Mouse (Mus musculus) layer of hippocampus, adult 11-12 months (tissue): ENCODE data around the gene Pakap.

Experiments used
- DNase-seq: peaks from one replicate; pipeline ENCODE4 v3.0.0; 2022; ENCODE audit warnings: low spot score

Gene Pakap

GRCm38 (mm10) chr4:57625306-57625705, 57.3 kb downstream of the Pakap start:
- DNase-seq, result no peak

GRCm38 (mm10) chr4:57625756-57626155, 57.8 kb downstream of the Pakap start:
- no peak for DNase-seq

- DNase-seq, result no peak
Measured at GRCm38 (mm10) chr4:57626921-57627320, 58.9 kb downstream of the Pakap start.

- no peak for DNase-seq
Measured at GRCm38 (mm10) chr4:57632386-57632785, 64.4 kb downstream of the Pakap start.

- DNase-seq, result no peak
Measured at GRCm38 (mm10) chr4:57633052-57633451, 65.1 kb downstream of the Pakap start.

GRCm38 (mm10) chr4:57634956-57635355, 67.0 kb downstream of the Pakap start:
- no peak for DNase-seq

- DNase-seq, result no peak
Measured at GRCm38 (mm10) chr4:57636782-57637482, 69.0 kb downstream of the Pakap start.

- no peak for DNase-seq
Measured at GRCm38 (mm10) chr4:57637636-57638386, 69.8 kb downstream of the Pakap start.

- DNase-seq, result no peak
Measured at GRCm38 (mm10) chr4:57638941-57639340, 71.0 kb downstream of the Pakap start.

- DNase-seq, result no peak
Measured at GRCm38 (mm10) chr4:57640222-57640621, 72.2 kb downstream of the Pakap start.

- DNase-seq, result no peak
Measured at GRCm38 (mm10) chr4:57640971-57641370, 73.0 kb downstream of the Pakap start.

GRCm38 (mm10) chr4:57650994-57651393, 83.0 kb downstream of the Pakap start:
- no peak for DNase-seq

- no peak for DNase-seq
Measured at GRCm38 (mm10) chr4:57651547-57651946, 83.6 kb downstream of the Pakap start.

- DNase-seq, result no peak
Measured at GRCm38 (mm10) chr4:57652185-57652904, 84.4 kb downstream of the Pakap start.

GRCm38 (mm10) chr4:57655966-57656365, 88.0 kb downstream of the Pakap start:
- DNase-seq, result no peak

- peak; percentile 66 for DNase-seq
Measured at GRCm38 (mm10) chr4:57656388-57656787, 88.4 kb downstream of the Pakap start.

GRCm38 (mm10) chr4:57656861-57657260, 88.9 kb downstream of the Pakap start:
- no peak for DNase-seq

GRCm38 (mm10) chr4:57660470-57660869, 92.5 kb downstream of the Pakap start:
- DNase-seq, result no peak

GRCm38 (mm10) chr4:57666101-57666500, 98.1 kb downstream of the Pakap start:
- DNase-seq, result no peak

- no peak for DNase-seq
Measured at GRCm38 (mm10) chr4:57670813-57671469, 103.0 kb downstream of the Pakap start.

GRCm38 (mm10) chr4:57672541-57672940, 104.6 kb downstream of the Pakap start:
- no peak for DNase-seq
